Mouse (Mus musculus) heart, postnatal 0 days (tissue): Measurements from ENCODE around the gene Cfap43.

Source experiments
- CTCF ChIP-seq: IDR thresholded peaks from 2 replicates; pipeline ENCODE4 v1.5.1; 2016; ENCODE audit warnings: antibody characterized with exemption, control low read depth, low read depth
- EP300 ChIP-seq: IDR thresholded peaks from 2 replicates; pipeline ENCODE4 v1.6.1; 2016; ENCODE audit warnings: antibody characterized with exemption, low read depth

GRCm38 (mm10) chr19:47796699-47797098 is 122.4 kb downstream of the Cfap43 start:
- TF ChIP-seq EP300 (no peak), CTCF (no peak)
